Mouse (Mus musculus) stomach, postnatal 0 days (tissue): ENCODE results near the gene Fyn. TPM values are rescaled to one million over a fixed set of nuclear protein-coding genes. Genes with fewer than 3 reads are reported as not detected.

Source experiments
- ATAC-seq: fragments of 200-750 bp; cut with Nextera tagmentation; 2 replicates; pipeline ENCODE4 v1.8.0; 2017; ENCODE audit not compliant: low FRiP score, low TSS enrichment
- DNase-seq: peaks from one replicate; pipeline ENCODE4 v3.0.0-alpha.2; 2016; ENCODE audit warnings: low spot score
- H3K27ac ChIP-seq: fragments of 300-500 bp; sonication (generic); replicated peaks from 2 replicates; pipeline ENCODE4 v1.5.1; 2014; ENCODE audit warnings: mild to moderate bottlenecking, control low read depth
- H3K27me3 ChIP-seq: fragments of 300-500 bp; sonication (generic); 2 replicates; pipeline ENCODE4 v1.6.1; 2014; ENCODE audit warnings: low read length; ENCODE audit not compliant: control insufficient read depth, insufficient read depth
- H3K36me3 ChIP-seq: fragments of 300-500 bp; sonication (generic); 2 replicates; pipeline ENCODE4 v1.6.1; 2014; ENCODE audit warnings: low read length, mixed read lengths; ENCODE audit not compliant: control insufficient read depth, insufficient read depth
- H3K4me1 ChIP-seq: fragments of 300-500 bp; sonication (generic); replicated peaks from 2 replicates; pipeline ENCODE4 v1.6.1; 2014; ENCODE audit warnings: antibody characterized with exemption; ENCODE audit not compliant: control insufficient read depth, insufficient read depth
- H3K4me2 ChIP-seq: fragments of 300-500 bp; sonication (generic); replicated peaks from 2 replicates; pipeline ENCODE4 v1.6.1; 2014; ENCODE audit warnings: low read depth, mild to moderate bottlenecking, control low read depth, moderate library complexity
- H3K4me3 ChIP-seq: fragments of 300-500 bp; sonication (generic); 2 replicates; pipeline ENCODE4 v1.5.1; 2014; ENCODE audit warnings: low read depth, low read length, control low read depth
- H3K9ac ChIP-seq: fragments of 300-500 bp; sonication (generic); 2 replicates; pipeline ENCODE4 v1.6.1; 2014; ENCODE audit warnings: mild to moderate bottlenecking, low read length, control low read depth, mixed read lengths
- H3K9me3 ChIP-seq: fragments of 300-500 bp; sonication (generic); 2 replicates; pipeline ENCODE4 v1.6.1; 2016; ENCODE audit warnings: low read length; ENCODE audit not compliant: control insufficient read depth
- CTCF ChIP-seq: IDR thresholded peaks from 2 replicates; pipeline ENCODE4 v1.5.1; 2016; ENCODE audit warnings: antibody characterized with exemption, low read depth, mild to moderate bottlenecking, moderate library complexity
- EP300 ChIP-seq: optimal IDR thresholded peaks from 2 replicates; pipeline ENCODE3; 2016; ENCODE audit warnings: antibody characterized with exemption
- WGBS: fragments of 180-500 bp; shearing (Covaris S2); extraction: QIAGEN DNeasy Blood & Tissue Kit; methylation state at CpG from one replicate; pipeline ENCODE4 v1.1.7; 2014; 5-methylcytosine and 5-hydroxymethylcytosine counted together
- polyA plus RNA-seq: library from polyadenylated mRNA; unstranded; fragments of >200 nt; fragmentation: Nextera tagmentation; extraction: Ambion mirVana; gene quantifications from 2 replicates; pipeline ENCODE4 v1.2.1, GENCODE M21; 2015

Gene Fyn
- polyA plus RNA-seq, 1 experiment from 2014 or later, result 12.5 TPM

- DNase-seq, result no peak
- Histone ChIP-seq H3K27me3 (no peaks in the 10 kb centered on the region), H3K9ac (no peak overlapping the region), H3K36me3 (no peaks in the 10 kb centered on the region), H3K9me3 (no peaks in the 10 kb centered on the region), H3K4me3 (no peak overlapping the region), H3K4me2 (no peak overlapping the region), H3K27ac (peak overlapping the region; percentile 76), H3K4me1 (peaks cover 17% of the 10 kb centered on the region)
- TF ChIP-seq CTCF, result no peak
- TF ChIP-seq EP300, result no peak
- ATAC-seq, result no peak
- 49% methylated on average over 6 of the region's 6 CpGs for WGBS
Observed at GRCm38 (mm10) chr10:39541451-39541874, 172.8 kb downstream of the Fyn start.

- DNase-seq (no peak), ATAC-seq (no peak)
- TF ChIP-seq EP300 (no peak), CTCF (no peak)
- Histone ChIP-seq H3K27ac (peak overlapping the region; percentile 76), H3K4me1 (peaks cover 14% of the 10 kb centered on the region), H3K4me2 (no peak overlapping the region), H3K9me3 (no peaks in the 10 kb centered on the region), H3K27me3 (no peaks in the 10 kb centered on the region), H3K9ac (peak overlapping the region; percentile 27; the same call in 1 of the 2 replicates), H3K36me3 (no peaks in the 10 kb centered on the region), H3K4me3 (no peak overlapping the region)
- 30% methylated on average over 7 of the region's 7 CpGs for WGBS
Observed at GRCm38 (mm10) chr10:39541951-39542521, 173.4 kb downstream of the Fyn start.

- no peak for DNase-seq
- WGBS, result 45% methylated on average over 15 of the region's 15 CpGs
- H3K4me3 ChIP-seq, result no peak overlapping the region
- no peaks in the 10 kb centered on the region for H3K27me3 ChIP-seq
- H3K9ac ChIP-seq, result peak overlapping the region; percentile 35; the same call in 1 of the 2 replicates
- no peak for TF ChIP-seq EP300
- no peak for TF ChIP-seq CTCF
- no peaks in the 10 kb centered on the region for H3K36me3 ChIP-seq
- no peaks in the 10 kb centered on the region for H3K9me3 ChIP-seq
- H3K4me1 ChIP-seq, result peaks cover 14% of the 10 kb centered on the region
- ATAC-seq, result peak; percentile 35; the same call in 1 of the 2 replicates
- H3K27ac ChIP-seq, result peak overlapping the region; percentile 76
- H3K4me2 ChIP-seq, result no peak overlapping the region
Observed at GRCm38 (mm10) chr10:39542535-39543257, 174.0 kb downstream of the Fyn start.

- H3K4me1 ChIP-seq, result peaks cover 14% of the 10 kb centered on the region
- peak overlapping the region; percentile 64 for H3K27ac ChIP-seq
- H3K4me2 ChIP-seq, result no peak overlapping the region
- H3K4me3 ChIP-seq, result no peak overlapping the region
- H3K9me3 ChIP-seq, result no peaks in the 10 kb centered on the region
- DNase-seq (no peak), ATAC-seq (no peak)
- no peak overlapping the region for H3K9ac ChIP-seq
- no peak for TF ChIP-seq CTCF
- no peak for TF ChIP-seq EP300
- H3K36me3 ChIP-seq, result no peaks in the 10 kb centered on the region
- WGBS, result 78% methylated on average over 5 of the region's 5 CpGs
- no peaks in the 10 kb centered on the region for H3K27me3 ChIP-seq
Observed at GRCm38 (mm10) chr10:39543258-39543770, 174.7 kb downstream of the Fyn start.

- Histone ChIP-seq H3K4me3 (no peak overlapping the region), H3K9ac (no peak overlapping the region), H3K4me2 (no peak overlapping the region), H3K27ac (no peak overlapping the region), H3K9me3 (no peaks in the 10 kb centered on the region), H3K36me3 (no peaks in the 10 kb centered on the region), H3K4me1 (peaks cover 9% of the 10 kb centered on the region), H3K27me3 (no peaks in the 10 kb centered on the region)
- TF ChIP-seq CTCF (no peak), EP300 (no peak)
- no peak for ATAC-seq
- no peak for DNase-seq
- WGBS, result 72% methylated on average over 3 of the region's 3 CpGs
Observed at GRCm38 (mm10) chr10:39547369-39548074, 178.9 kb downstream of the Fyn start.
